Mouse (Mus musculus): Measurements from ENCODE around the gene Kntc1. TPM values are rescaled to one million over a fixed set of nuclear protein-coding genes. Genes with fewer than 3 reads are reported as not detected.
"Not testable (repeated sequence)": the region's sequence is repeated elsewhere in the genome, so short reads cannot be mapped to it uniquely, and the experiment has no call there.

Kntc1 gene
- 0.78 TPM in 1 of 2 replicates, not detected in the other for polyA plus RNA-seq (2012; ENCODE audit: insufficient read depth, low replicate concordance)

DNA sequence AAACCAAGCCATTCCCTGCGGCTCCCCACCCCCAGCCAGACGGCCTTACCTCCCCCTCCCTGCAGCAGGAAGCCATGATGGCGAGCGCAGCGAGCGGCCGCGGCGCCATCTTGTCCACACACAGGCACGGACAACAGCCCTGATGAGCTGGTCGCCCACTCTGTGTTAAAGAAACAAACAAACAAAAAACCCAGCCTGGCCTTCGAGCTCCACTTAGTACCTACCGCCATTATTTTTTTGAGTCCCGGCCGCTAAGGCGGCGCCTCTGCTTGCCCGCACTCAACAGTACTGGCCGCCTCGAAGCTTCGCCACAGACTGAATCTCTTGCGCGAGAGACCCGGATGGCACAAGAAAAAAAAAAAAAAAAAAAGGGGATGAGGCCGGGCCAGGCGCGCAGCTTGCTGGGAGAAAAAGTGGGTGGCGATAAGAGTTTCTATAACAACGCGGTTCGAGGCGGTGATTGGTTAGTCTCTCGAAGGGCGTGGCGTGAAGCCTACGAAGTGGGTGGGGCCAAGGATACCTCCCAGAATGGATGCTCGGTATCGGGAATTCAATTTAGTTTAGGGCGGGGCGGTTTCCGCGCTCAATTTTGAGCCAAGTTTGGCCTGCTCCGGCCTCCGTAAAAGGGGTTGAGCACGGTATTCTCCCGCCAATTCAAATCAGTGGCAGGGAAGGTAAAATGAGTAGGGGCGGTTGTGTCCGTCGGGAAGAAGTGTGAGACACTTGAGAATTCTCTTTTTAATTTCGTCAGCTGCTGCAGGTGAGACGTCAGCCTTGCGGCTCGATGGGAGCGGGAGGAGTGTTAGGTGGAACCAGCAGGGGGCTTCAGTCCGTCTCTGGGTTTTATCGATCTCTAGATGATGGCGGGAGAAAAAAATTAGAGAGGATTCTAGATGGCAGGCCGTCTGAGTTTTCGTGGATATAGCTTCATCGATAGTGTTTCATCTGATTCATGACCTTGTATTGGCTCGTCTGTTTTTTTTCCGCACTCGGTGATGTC is at the start of gene Kntc1, which contains the start of gene Rsrc2:
Kntc1 (plus strand) TSS at position 652 of the 1,000 bp plus-strand sequence.
Rsrc2 (minus strand) TSS at position 350 of the 1,000 bp plus-strand sequence.
- Histone ChIP-seq H3K27me3 (replicated peaks) (no peaks in the 10 kb centered on the region), H3K9me3 (no peaks in the 10 kb centered on the region), H3K36me3 (replicated peaks; ENCODE audit: low read length) (peaks cover 36% of the 10 kb centered on the region), H3K4me3 (replicated peaks) (peak within 1 kb of the TSS; percentile 94), H3K4me1 (peaks cover 32% of the 10 kb centered on the region)
- TF ChIP-seq GATA1 (IDR thresholded peaks at IDR 0.05; ENCODE audit: borderline replicate concordance, low read length) (peak; percentile 35; the same call in 1 of the 3 replicates), FLI1 (IDR thresholded peaks at IDR 0.05; ENCODE audit: low read length) (peak; percentile 26; the same call in 1 of the 2 replicates)

DNA sequence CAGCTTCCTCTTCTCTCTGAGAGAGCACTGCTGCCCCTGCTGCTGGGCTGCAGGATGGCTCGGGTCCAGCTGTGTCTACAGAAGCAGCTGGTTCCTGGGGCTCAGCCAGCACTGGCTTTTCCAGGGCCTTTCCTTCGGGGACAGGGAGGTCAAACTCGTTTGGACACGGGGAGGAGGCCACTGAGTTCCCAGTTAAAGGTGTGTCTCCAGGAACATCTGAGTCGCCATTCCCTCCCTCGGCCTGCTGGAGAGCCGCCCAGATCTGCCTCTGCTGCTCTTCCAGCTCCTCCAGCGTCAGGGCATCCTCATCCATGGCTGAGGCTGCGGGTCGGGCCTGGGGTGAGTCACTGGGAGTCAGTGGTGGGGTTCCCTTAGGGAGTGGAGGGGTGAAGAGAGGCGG is 48.9 kb upstream of the Kntc1 start:
- H3K4me1 ChIP-seq = no peaks in the 10 kb centered on the region; the same call in 1 of the 2 replicates
- no peak overlapping the region for H3K4me3 ChIP-seq (replicated peaks)
- no peak for TF ChIP-seq GATA1 (IDR thresholded peaks at IDR 0.05; ENCODE audit: borderline replicate concordance, low read length)
- TF ChIP-seq FLI1 (IDR thresholded peaks at IDR 0.05; ENCODE audit: low read length) = no peak
- H3K27me3 ChIP-seq (replicated peaks) = no peaks in the 10 kb centered on the region
- no peaks in the 10 kb centered on the region for H3K9me3 ChIP-seq
- H3K36me3 ChIP-seq (replicated peaks; ENCODE audit: low read length) = peaks cover 83% of the 10 kb centered on the region

DNA sequence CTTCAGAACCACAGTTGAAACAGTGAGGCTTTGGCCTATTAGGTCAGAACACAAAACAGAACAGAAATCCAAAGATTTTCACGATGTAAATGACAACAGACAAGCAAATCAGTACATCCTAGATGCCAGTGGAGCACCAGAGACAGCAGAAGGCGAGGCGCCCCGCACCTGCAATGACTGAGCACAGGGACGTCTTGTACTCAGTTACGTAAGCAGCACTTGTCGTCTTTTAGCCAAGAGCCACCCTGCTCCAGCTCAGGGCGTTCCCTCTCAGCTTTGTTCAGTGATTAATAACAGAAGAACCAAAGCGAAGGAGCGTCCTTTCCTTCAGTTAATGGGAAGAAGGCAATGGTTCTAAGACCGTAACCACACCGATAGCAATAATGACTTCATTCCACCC is 40.9 kb upstream of the Kntc1 start:
- H3K27me3 ChIP-seq (replicated peaks) = no peaks in the 10 kb centered on the region
- 0 out of 2 replicates have a peak, but pooled peaks cover 4% of the 10 kb centered on the region for H3K4me1 ChIP-seq
- peaks cover 98% of the 10 kb centered on the region for H3K36me3 ChIP-seq (replicated peaks; ENCODE audit: low read length)
- no peak for TF ChIP-seq GATA1 (IDR thresholded peaks at IDR 0.05; ENCODE audit: borderline replicate concordance, low read length)
- TF ChIP-seq FLI1 (IDR thresholded peaks at IDR 0.05; ENCODE audit: low read length) = no peak
- no peak overlapping the region for H3K4me3 ChIP-seq (replicated peaks)
- H3K9me3 ChIP-seq = no peaks in the 10 kb centered on the region

DNA sequence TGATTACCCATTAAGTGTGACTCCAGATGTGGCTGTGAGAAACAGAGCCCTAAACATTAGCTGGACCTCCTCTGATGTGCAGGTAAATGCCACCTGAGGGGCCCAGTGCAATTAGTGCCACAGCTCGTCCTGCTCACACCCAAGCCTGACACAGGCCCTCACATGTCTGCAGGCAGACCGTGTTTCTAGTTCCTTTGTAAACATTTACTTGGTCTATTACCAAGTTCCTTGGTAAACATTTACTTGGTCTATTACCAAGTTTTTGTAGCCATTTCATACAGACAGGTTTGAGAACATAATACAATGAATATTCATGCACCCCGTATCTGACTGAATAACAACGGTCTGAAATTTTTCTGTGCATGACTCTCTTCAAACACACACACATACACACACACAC is 39.9 kb upstream of the Kntc1 start:
- TF ChIP-seq FLI1 (IDR thresholded peaks at IDR 0.05; ENCODE audit: low read length) = no peak
- TF ChIP-seq GATA1 (IDR thresholded peaks at IDR 0.05; ENCODE audit: borderline replicate concordance, low read length) = no peak
- Histone ChIP-seq H3K4me1 (0 out of 2 replicates have a peak, but pooled peaks cover 4% of the 10 kb centered on the region), H3K9me3 (no peaks in the 10 kb centered on the region), H3K4me3 (replicated peaks) (no peak overlapping the region), H3K36me3 (replicated peaks; ENCODE audit: low read length) (peaks cover 98% of the 10 kb centered on the region), H3K27me3 (replicated peaks) (no peaks in the 10 kb centered on the region)

DNA sequence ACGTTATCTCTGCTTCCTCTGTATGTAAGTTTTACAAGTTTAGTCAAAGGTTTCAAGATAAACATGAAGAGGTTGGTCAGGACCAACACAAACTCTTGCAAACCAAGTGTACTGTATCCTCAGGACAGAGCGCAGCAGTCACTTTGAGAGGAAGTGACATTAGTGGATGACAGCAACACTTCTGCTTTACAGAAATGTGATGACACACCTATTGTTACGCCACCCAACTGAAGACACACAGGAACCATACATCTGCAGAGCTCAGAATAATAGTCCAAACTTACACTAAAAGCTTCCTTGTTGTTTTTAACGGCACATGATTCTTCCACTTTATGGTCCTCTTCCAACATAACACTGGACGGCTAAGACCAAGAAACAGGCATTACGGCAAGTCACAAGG is 35.7 kb upstream of the Kntc1 start:
- no peak for TF ChIP-seq GATA1 (IDR thresholded peaks at IDR 0.05; ENCODE audit: borderline replicate concordance, low read length)
- TF ChIP-seq FLI1 (IDR thresholded peaks at IDR 0.05; ENCODE audit: low read length) = no peak
- Histone ChIP-seq H3K27me3 (replicated peaks) (no peaks in the 10 kb centered on the region), H3K4me3 (replicated peaks) (no peak overlapping the region), H3K4me1 (peaks cover 28% of the 10 kb centered on the region), H3K36me3 (replicated peaks; ENCODE audit: low read length) (peaks cover 90% of the 10 kb centered on the region), H3K9me3 (no peaks in the 10 kb centered on the region)

DNA sequence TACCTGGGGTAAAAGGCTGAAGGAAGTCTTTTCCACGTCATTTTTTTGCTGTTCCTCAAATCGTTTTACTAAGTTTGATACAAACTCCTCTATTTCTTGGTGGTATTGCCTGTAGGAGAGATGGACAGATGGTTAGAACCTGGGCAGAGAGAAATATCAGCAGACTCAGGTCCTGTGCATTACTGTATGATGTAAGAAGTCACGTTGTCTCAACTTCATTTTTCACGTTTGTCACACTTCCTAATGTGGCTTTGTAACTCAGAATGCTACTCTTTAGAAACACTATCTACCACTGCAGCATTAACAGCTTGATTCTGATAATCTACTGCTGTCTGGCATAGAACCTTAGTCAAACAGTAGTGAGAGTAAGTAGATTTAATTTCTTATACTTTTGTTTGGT is 34.9 kb upstream of the Kntc1 start:
- Histone ChIP-seq H3K9me3 (no peaks in the 10 kb centered on the region), H3K4me3 (replicated peaks) (no peak overlapping the region), H3K4me1 (peaks cover 35% of the 10 kb centered on the region), H3K36me3 (replicated peaks; ENCODE audit: low read length) (peaks cover 81% of the 10 kb centered on the region), H3K27me3 (replicated peaks) (no peaks in the 10 kb centered on the region)
- TF ChIP-seq GATA1 (IDR thresholded peaks at IDR 0.05; ENCODE audit: borderline replicate concordance, low read length) (no peak), FLI1 (IDR thresholded peaks at IDR 0.05; ENCODE audit: low read length) (no peak)

DNA sequence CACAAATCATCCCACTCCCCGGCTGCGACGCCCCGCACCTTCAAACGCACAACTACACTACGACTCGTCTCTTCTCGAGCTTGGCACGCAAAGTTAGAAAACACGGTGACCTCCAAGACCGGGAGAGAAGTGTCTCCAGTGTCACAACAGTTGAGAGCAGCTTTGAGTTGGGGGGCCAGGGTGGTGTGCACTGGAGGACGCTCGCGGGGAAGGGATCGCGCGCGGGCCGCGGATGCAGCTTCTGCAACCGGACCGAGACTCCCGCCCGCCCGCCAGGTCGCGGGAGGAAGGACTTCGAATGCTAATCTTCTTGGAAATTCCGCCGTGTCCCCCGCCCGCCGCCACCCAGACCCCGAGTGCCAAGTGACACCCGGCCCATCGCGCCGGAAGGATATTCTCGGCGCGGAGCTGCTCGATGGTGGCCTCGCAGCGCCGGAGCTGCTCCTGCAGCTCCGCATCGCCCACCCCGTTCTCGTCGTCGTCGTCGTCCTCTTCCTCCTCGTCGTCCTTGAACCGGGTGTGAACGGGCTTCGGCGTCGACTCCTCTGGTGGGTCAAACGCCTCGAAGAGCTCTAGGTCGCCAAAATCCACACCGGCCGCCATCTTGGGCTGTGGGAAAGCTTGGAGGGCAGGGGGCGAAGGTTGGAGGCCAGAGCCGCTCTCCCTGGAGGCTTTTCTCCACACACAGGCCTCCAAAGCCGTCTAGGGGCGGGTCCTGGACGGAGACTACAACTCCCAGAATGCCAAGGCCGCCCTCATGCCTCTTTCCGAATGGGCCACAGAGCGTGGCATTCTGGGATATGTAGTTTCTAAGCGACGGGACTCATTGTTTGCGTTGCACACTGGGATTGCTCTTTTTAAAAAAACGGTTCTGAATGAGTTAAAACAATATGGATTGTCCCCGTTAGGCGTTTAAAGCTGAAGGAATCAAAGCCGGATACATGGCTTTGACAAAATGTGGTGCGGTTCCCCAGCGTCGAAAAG is 28.9 kb upstream of the Kntc1 start, which contains the start of gene Zcchc8:
Zcchc8 (minus strand) TSS at position 773 of the 984 bp plus-strand sequence.
- H3K4me3 ChIP-seq (replicated peaks) = peak within 1 kb of the TSS; percentile 98
- H3K9me3 ChIP-seq = no peaks in the 10 kb centered on the region
- H3K27me3 ChIP-seq (replicated peaks) = no peaks in the 10 kb centered on the region
- peaks cover 24% of the 10 kb centered on the region for H3K36me3 ChIP-seq (replicated peaks; ENCODE audit: low read length)
- TF ChIP-seq GATA1 (IDR thresholded peaks at IDR 0.05; ENCODE audit: borderline replicate concordance, low read length) (no peak), FLI1 (IDR thresholded peaks at IDR 0.05; ENCODE audit: low read length) (no peak)
- H3K4me1 ChIP-seq = peaks cover 31% of the 10 kb centered on the region

DNA sequence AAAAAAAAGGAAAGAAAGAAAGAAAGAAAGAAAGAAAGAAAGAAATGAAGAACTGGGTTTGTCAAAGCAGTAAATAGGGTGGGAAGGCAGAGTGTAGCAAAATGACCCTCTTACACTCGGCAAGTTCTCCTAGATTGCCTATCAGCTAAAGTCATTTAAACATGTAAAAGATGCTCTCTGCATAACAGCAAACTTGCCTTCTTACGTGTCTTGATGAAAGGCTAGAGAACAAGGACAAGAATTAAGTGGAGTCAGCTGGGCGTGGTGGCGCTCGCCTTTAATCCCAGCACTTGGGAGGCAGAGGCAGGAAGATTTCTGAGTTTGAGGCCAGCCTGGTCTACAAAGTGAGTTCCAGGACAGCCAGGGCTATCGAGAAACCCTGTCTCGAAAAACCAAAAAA is 25.7 kb upstream of the Kntc1 start:
- H3K27me3 ChIP-seq (replicated peaks); H3K9me3 ChIP-seq; H3K4me1 ChIP-seq; H3K4me3 ChIP-seq (replicated peaks): not testable (repeated sequence)
- H3K36me3 ChIP-seq (replicated peaks; ENCODE audit: low read length) = peaks cover 17% of the 10 kb centered on the region

DNA sequence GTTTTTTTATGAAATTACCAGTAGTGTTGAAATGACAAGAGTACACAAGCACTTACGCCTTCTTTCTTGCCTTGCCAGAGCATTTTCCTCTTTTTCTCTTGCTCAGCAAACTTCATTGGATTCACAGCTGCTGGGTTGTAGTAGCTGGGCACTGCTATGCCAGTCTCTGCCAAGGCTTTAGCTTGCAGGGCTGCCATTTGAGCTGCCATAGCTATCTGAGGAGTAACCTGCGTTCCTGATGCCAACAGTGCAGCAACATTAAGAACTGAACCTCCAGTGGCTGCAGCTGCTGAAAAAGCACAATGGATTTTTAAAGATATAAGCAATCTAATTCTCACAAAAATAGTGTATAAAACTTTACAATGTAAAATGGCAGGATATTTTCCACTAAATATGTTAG is 18.5 kb upstream of the Kntc1 start:
- Histone ChIP-seq H3K9me3 (no peaks in the 10 kb centered on the region), H3K4me1 (no peaks in the 10 kb centered on the region), H3K36me3 (replicated peaks; ENCODE audit: low read length) (peaks cover 89% of the 10 kb centered on the region), H3K4me3 (replicated peaks) (no peak overlapping the region), H3K27me3 (replicated peaks) (no peaks in the 10 kb centered on the region)
- no peak for TF ChIP-seq GATA1 (IDR thresholded peaks at IDR 0.05; ENCODE audit: borderline replicate concordance, low read length)
- TF ChIP-seq FLI1 (IDR thresholded peaks at IDR 0.05; ENCODE audit: low read length) = no peak
